Mouse (Mus musculus) granulocyte monocyte progenitor cell, adult 5-6 weeks (primary cell): Measurements from ENCODE around the gene Hist1h4h. TPM values are rescaled to one million over a fixed set of nuclear protein-coding genes. Genes with fewer than 3 reads are reported as not detected.
A peak's percentile ranks its signal among the peaks of the same experiment; 100 is the strongest.

Source experiments
- ATAC-seq: replicated peaks from 2 replicates; pipeline ENCODE4 v1.8.0; 2016; ENCODE audit warnings: mild to moderate bottlenecking, moderate TSS enrichment, inconsistent platforms; ENCODE audit not compliant: poor library complexity, severe bottlenecking
- total RNA-seq, 2 experiments: library from RNA; stranded (forward) in 1 of 2; stranded (reverse) in 1 of 2; fragments of 200-712, 200-1000 nt in 1 of 2; fragments of >200 nt in 1 of 2; fragmentation: Nextera tagmentation in 1 of 2; gene quantifications; 2 replicates each; pipeline ENCODE4 v1.2.3; 2014 to 2017

Gene Hist1h4h
- total RNA-seq, 2 experiments from 2014 or later, result 19.7 to 1,507 TPM

DNA sequence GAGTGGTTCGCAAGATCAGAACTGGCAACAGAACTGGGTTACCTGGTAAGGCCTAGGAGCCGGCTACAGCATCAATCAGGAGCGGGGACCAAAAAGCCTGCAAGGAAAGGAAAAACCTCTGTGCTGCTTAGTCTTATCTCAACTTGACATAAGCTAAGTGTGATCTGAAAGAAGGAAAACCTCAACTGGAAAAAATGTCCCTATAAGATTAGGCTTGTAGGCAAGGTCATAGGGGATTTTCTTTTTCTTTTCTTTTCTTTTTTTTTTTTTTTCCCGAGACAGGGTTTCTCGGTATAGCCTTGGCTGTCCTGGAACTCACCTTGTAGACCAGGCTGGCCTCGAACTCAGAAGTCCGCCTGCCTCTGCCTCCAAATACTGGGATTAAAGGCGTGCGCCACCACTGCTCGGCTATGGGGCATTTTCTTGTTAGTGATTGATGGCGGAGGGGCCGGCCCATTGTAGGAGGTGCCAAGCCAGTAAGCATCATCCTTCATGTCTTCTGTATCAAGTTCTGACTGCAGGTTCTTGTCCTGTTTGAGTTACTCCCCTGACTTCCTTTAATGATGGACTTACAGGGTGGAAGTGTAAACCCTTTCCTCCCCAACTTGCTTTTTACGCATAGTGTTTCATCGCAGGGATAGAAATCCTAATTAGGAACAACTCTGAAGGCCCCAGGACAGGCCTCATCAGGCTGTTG, 23.9 kb upstream of the Hist1h4h start:
- no peak for ATAC-seq

DNA sequence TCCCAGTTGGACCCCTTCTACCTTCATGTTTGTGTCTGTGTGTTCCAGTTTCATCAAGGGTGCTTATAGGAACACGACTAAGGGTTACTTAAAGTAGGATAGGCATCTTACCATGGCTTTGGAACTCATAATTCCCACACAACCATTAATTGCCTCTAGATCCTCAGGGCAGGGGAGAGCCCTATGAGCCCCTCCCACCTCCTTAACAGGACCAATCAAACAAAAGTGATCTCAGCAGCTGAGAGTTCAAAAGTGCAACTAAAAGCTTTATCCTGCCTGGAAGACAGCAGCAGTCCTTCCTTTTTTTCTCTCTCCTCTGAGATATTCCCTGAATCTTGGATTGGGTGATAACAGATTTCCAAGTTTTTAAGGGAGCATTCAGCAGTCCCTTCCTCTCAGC, 20.7 kb upstream of the Hist1h4h start:
- ATAC-seq, result no peak

- ATAC-seq, result no peak
These were observed 17.3 kb upstream of the Hist1h4h start for GRCm38 (mm10) chr13:23513517-23513916.

GRCm38 (mm10) chr13:23515281-23515680, 15.6 kb upstream of the Hist1h4h start:
- ATAC-seq, result no peak

DNA sequence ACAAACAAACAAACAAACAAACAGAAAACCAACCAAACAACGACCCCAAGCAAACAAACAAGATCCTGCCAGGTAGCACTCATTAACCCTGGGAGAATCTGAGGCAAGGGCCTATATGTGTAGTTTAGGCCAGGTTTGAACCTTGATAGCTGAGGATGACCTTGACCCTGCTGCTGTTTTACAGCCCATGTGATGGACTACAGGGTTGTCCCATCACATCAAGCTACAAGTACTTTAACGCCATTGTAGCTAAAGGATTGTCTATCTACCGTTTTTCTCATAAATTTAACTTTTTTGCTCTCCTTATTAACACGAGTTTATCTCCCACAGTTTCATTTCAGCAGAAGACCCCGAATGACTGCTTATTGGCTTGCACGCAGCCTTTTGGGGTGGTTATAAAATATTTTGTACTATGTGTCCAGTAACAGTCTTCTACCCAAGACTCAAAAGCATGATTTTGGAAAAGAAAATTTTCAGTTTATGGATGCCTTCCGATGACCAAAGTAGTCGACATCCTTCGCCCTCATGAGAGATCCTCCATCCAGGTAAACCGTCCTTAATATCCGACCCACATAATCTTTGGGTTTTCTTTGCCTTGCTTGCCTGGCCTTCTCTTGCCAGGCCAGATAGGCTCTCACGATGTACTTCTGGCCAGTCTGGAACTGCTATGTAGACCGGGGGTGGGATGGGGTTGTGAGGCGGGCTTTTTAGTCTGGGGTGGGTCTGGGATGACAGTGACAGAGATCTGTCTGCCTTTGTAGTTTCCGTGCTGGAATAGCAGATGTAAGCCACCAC, 14.8 kb upstream of the Hist1h4h start:
- ATAC-seq, result no peak

- ATAC-seq, result peak; percentile 28; the same call in 1 of the 2 replicates
These were observed 13.8 kb upstream of the Hist1h4h start for GRCm38 (mm10) chr13:23516822-23517602.

DNA sequence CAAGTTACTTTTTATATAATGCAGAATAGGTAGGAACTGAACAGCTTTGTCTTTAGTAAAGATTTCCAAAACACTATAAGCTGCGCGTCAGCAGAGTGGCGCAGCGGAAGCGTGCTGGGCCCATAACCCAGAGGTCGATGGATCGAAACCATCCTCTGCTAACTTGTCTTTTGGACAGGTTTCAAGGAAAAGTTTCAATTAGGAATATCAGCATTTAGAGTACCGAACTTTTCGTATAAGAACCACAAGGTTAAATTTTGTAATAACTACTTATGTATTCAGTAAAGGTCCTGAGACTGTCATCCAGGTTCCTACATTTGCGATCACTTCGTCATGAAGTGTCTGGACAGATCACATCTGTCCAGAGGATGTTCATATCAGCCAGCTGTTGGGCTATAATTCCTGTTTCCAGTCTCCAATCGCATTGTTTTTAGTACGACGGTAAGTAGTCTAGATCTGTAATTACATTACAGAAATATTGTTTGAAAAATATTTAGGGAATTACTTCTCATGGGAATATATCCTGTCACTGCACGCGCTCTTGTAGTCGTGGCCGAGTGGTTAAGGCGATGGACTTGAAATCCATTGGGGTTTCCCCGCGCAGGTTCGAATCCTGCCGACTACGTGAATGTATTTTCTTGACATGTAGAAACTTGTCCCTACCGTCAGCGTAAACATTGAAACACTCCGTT, 13.1 kb upstream of the Hist1h4h start:
- ATAC-seq, result peak; percentile 36

DNA sequence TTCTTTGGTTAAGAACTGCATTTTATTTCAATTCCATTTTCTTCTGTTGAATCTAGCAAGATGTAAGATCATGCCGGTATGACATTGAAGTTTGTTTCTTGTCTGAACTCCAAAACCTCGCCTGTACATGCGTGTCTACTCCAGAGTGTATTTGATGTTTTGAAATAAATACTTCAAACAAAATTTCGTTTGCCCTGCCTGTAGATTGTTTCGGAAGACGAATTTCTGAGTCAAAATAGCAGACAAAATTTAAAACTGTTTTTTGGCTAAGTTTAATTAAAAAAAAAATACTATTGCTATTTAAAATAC, 12.6 kb upstream of the Hist1h4h start:
- ATAC-seq, result no peak

GRCm38 (mm10) chr13:23518885-23519284, 12.0 kb upstream of the Hist1h4h start:
- ATAC-seq, result peak; percentile 51

- peak; percentile 21 for ATAC-seq
These were observed 11.4 kb upstream of the Hist1h4h start for GRCm38 (mm10) chr13:23519416-23519815.

DNA sequence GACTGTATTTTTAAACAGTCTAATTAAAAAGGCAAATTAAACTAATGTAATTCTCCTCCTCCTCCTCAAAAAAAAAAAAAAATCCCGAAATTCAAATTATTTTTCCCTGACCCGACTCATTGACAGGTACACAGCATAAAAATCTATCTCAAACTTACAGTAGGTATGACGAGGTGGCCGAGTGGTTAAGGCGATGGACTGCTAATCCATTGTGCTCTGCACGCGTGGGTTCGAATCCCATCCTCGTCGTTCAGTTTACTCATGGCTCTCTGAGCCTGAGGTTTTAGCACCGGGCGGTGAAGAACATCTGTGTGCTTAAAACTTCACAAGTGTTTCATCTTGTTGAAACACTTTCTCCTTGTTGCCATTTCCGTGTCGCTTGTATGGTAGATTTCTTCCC, 9.1 kb upstream of the Hist1h4h start:
- ATAC-seq, result peak; percentile 17; the same call in 1 of the 2 replicates

DNA sequence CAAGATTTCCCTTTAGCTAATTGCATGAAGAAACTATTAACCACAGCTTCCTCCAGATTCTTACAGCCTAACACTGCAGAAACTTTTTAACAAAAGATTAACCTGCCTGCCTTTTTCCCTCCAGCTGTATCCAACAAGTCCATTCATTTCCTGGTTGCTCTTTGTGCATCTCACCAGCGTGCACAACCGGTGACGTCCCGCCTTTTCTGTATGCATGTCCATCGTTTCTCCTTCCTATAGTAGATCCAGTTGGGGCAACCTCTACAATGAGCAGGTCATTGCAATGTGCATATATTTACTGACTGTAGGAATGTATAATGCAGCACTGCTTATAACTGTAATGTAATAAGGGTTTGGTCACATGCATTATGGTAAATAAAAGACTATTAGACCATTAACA, 6.9 kb upstream of the Hist1h4h start:
- ATAC-seq, result no peak

GRCm38 (mm10) chr13:23524654-23525053, 6.2 kb upstream of the Hist1h4h start:
- ATAC-seq, result peak; percentile 60

DNA sequence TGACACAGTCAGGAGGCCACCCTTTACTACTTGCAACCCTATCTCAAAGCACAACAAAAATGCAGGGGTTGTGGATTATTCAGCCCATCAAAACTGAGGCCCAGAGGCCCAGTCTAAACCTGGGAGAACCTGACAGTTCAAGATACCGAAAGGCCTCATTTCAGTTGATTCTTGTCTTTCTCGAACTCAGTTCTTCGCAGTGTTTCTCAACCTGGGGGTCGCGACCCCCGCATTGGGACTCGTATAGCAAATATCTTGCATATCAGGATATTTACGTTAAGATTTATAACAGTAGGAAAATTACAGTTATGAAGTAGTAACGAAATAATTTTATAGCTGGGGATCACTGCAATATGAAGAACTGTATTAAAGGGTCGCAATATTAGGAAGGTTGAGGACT, 4.9 kb upstream of the Hist1h4h start:
- no peak for ATAC-seq

DNA sequence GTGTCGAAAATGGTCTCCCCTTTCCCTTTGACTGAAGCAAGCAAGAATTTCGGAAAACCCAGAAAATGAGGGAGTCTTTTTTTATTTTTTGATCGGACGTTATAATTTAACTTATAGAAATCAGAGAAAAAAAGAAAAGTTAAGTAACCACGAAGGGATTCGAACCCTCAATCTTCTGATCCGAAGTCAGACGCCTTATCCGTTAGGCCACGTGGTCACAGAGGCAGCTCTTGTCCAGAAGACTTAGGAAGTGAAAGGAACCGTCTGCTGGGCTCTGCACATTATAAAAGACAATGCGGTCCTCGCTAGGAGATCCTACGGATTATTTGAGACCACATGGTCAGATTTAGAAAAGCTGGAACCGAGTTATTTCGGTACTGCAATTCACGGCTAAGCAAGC, 4.5 kb upstream of the Hist1h4h start:
- ATAC-seq, result peak; percentile 35

GRCm38 (mm10) chr13:23529005-23529404, 1.8 kb upstream of the Hist1h4h start:
- no peak for ATAC-seq

- ATAC-seq, result no peak
These were observed 1.2 kb upstream of the Hist1h4h start for GRCm38 (mm10) chr13:23529480-23530165.

DNA sequence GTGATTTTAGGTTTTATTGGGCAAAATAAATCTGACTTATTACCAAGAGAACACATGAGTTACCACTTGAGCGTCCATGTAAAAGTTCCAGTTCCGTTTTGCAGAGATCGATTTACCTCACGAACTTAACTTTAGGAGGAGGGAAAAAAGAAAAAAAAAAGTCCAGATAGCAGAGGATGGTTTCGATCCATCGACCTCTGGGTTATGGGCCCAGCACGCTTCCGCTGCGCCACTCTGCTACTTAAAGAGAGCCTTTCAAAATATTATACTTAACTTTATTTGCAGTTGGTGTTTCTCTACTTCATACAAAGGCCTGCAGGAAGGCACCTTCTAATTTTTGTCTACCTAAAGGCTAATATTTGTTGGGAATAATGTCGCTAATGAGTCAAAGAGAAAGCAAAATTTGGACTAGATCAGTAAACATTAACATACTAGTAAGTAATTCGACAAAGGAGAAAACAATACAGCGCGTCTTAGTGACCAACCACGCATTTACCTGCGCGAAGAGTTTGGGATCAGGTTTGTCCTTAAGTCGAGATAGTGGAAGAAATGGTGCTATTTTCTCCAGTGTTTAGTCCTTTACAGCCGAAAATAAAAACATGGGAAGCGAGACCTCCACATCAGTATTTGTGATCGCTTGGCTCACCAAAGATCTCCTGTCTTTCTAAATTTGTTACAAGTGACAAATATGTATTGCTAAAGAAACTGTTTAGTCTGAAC, 509 bp upstream of the Hist1h4h start:
- ATAC-seq, result no peak
